Mouse (Mus musculus) liver, embryonic 14.5 days (tissue): ENCODE measurements around the gene Rock2.

Source experiments
- CTCF ChIP-seq: IDR thresholded peaks from 2 replicates; pipeline ENCODE4 v1.5.1; 2016; ENCODE audit warnings: antibody characterized with exemption, low read depth, control low read depth
- EP300 ChIP-seq: IDR thresholded peaks from 2 replicates; pipeline ENCODE4 v1.6.1; 2016; ENCODE audit warnings: antibody characterized with exemption, low read depth

DNA sequence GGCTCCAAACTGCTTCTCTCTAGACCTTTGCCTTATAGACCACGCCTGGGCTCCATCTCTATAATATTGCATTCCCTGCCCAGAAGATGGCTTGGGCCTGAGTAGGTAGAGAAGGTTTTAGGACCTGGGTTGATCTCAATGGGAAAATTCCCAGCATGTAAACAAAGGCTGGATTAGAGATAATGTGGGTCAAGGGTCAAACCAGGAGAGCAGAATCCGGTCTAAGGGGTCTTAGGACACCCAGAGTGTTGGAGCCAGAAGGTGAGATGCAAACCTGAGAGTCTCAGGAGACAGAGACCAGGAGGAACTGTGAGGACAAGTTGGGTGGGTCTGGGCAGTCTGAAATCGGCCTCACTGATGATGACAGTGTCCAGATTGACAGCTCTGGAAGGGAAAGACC, 18.0 kb upstream of the Rock2 start:
- TF ChIP-seq CTCF (no peak), EP300 (no peak)
